Mouse (Mus musculus) spleen, postnatal 36 days (tissue): Measurements from ENCODE around the gene Elavl2.
"Not testable (repeated sequence)": the region's sequence is repeated elsewhere in the genome, so short reads cannot be mapped to it uniquely, and the experiment has no call there.

Experiments
- DNase-seq, 2 experiments: peaks; one replicate each; pipeline ENCODE4 v3.0.0; 2022; ENCODE audit warnings: low spot score in 2 of 2, mixed read lengths in 1 of 2

Gene Elavl2

GRCm38 (mm10) chr4:91334177-91334576 is 66.4 kb downstream of the Elavl2 start:
- DNase-seq, result no peak

- DNase-seq, result no peak
Measured at GRCm38 (mm10) chr4:91310801-91311200, 89.8 kb downstream of the Elavl2 start.

GRCm38 (mm10) chr4:91297706-91298105 is 102.9 kb downstream of the Elavl2 start:
- DNase-seq, result no peak

- DNase-seq, result no peak
Measured at GRCm38 (mm10) chr4:91295317-91295716, 105.3 kb downstream of the Elavl2 start.

- DNase-seq, result no peak
Measured at GRCm38 (mm10) chr4:91291526-91291925, 109.1 kb downstream of the Elavl2 start.

- DNase-seq, result no peak
Measured at GRCm38 (mm10) chr4:91290373-91290772, 110.2 kb downstream of the Elavl2 start.

GRCm38 (mm10) chr4:91289151-91289550 is 111.4 kb downstream of the Elavl2 start:
- DNase-seq, result no peak

GRCm38 (mm10) chr4:91268390-91268789 is 132.2 kb downstream of the Elavl2 start:
- no peak for DNase-seq

GRCm38 (mm10) chr4:91263733-91264440 is 136.7 kb downstream of the Elavl2 start:
- no peak for DNase-seq

- DNase-seq, result no peak
Measured at GRCm38 (mm10) chr4:91262839-91263238, 137.7 kb downstream of the Elavl2 start.

GRCm38 (mm10) chr4:91260622-91261021 is 140.0 kb downstream of the Elavl2 start:
- no peak for DNase-seq

- no peak for DNase-seq
Measured at GRCm38 (mm10) chr4:91248650-91249049, 151.9 kb downstream of the Elavl2 start.

- DNase-seq, result not testable (repeated sequence)
Measured at GRCm38 (mm10) chr4:91245136-91245535, 155.4 kb downstream of the Elavl2 start.

GRCm38 (mm10) chr4:91244554-91244953 is 156.0 kb downstream of the Elavl2 start:
- no peak for DNase-seq

- DNase-seq, result no peak
Measured at GRCm38 (mm10) chr4:91243896-91244295, 156.7 kb downstream of the Elavl2 start.

- no peak for DNase-seq
Measured at GRCm38 (mm10) chr4:91238739-91239485, 161.7 kb downstream of the Elavl2 start.

- no peak for DNase-seq
Measured at GRCm38 (mm10) chr4:91236976-91237375, 163.6 kb downstream of the Elavl2 start.

GRCm38 (mm10) chr4:91234941-91235340 is 165.6 kb downstream of the Elavl2 start:
- DNase-seq, result no peak

GRCm38 (mm10) chr4:91233599-91233998 is 167.0 kb downstream of the Elavl2 start:
- DNase-seq, result no peak

GRCm38 (mm10) chr4:91230439-91230863 is 170.1 kb downstream of the Elavl2 start:
- no peak for DNase-seq

GRCm38 (mm10) chr4:91228341-91228740 is 172.2 kb downstream of the Elavl2 start:
- no peak for DNase-seq

GRCm38 (mm10) chr4:91223811-91224210 is 176.8 kb downstream of the Elavl2 start:
- DNase-seq, result no peak

- no peak for DNase-seq
Measured at GRCm38 (mm10) chr4:91219322-91219721, 181.3 kb downstream of the Elavl2 start.
